Mouse (Mus musculus) heart, adult 9 months (tissue): ENCODE results near the gene Rangrf.
"Not testable (repeated sequence)": the region's sequence is repeated elsewhere in the genome, so short reads cannot be mapped to it uniquely, and the experiment has no call there.

Source experiments
- DNase-seq, 2 experiments: peaks; one replicate each; pipeline ENCODE4 v3.0.0; 2022; ENCODE audit warnings: low spot score in 2 of 2

Rangrf gene

GRCm38 (mm10) chr11:68979320-68979733, 4.3 kb upstream of the Rangrf start:
- DNase-seq = no peak

- no peak for DNase-seq
Observed at GRCm38 (mm10) chr11:68975601-68976000, 616 bp upstream of the Rangrf start.

- DNase-seq = no peak
Observed at GRCm38 (mm10) chr11:68974059-68974450, 930 bp downstream of the Rangrf start.

GRCm38 (mm10) chr11:68973250-68974058, 1.5 kb downstream of the Rangrf start:
- peak; percentile 91 for DNase-seq

- DNase-seq = peak in 1 of 2 experiments; percentile 44
Observed at GRCm38 (mm10) chr11:68970232-68970631, 4.8 kb downstream of the Rangrf start.

- DNase-seq = no peak
Observed at GRCm38 (mm10) chr11:68968752-68969151, 6.2 kb downstream of the Rangrf start.

GRCm38 (mm10) chr11:68967337-68968282, 7.4 kb downstream of the Rangrf start, which contains the start of gene Slc25a35:
TSS of gene Slc25a35 (plus strand) at chr11:68968131.
- DNase-seq = peak; percentile 92 to 94

GRCm38 (mm10) chr11:68966554-68966953, 8.4 kb downstream of the Rangrf start:
- no peak for DNase-seq

- peak in 1 of 2 experiments; percentile 65 for DNase-seq
Observed at GRCm38 (mm10) chr11:68965845-68966244, 9.1 kb downstream of the Rangrf start.

- no peak for DNase-seq
Observed at GRCm38 (mm10) chr11:68965050-68965449, 9.9 kb downstream of the Rangrf start.

GRCm38 (mm10) chr11:68963405-68963804, 11.6 kb downstream of the Rangrf start:
- DNase-seq = no peak

- DNase-seq = not testable (repeated sequence)
Observed at GRCm38 (mm10) chr11:68962159-68962558, 12.8 kb downstream of the Rangrf start.

GRCm38 (mm10) chr11:68961596-68961995, 13.4 kb downstream of the Rangrf start:
- no peak for DNase-seq

GRCm38 (mm10) chr11:68957971-68958370, 17.0 kb downstream of the Rangrf start:
- DNase-seq = no peak

- DNase-seq = peak in 1 of 2 experiments; percentile 55
Observed at GRCm38 (mm10) chr11:68957308-68957707, 17.7 kb downstream of the Rangrf start, which contains the start of gene Arhgef15. TSS of gene Arhgef15 (minus strand) at chr11:68957480.

- peak; percentile 48 to 71 for DNase-seq
Observed at GRCm38 (mm10) chr11:68956697-68957096, 18.3 kb downstream of the Rangrf start.

GRCm38 (mm10) chr11:68956107-68956506, 18.9 kb downstream of the Rangrf start:
- DNase-seq = peak; percentile 66 to 85

GRCm38 (mm10) chr11:68955473-68955872, 19.5 kb downstream of the Rangrf start:
- DNase-seq = no peak

- no peak for DNase-seq
Observed at GRCm38 (mm10) chr11:68954408-68954807, 20.6 kb downstream of the Rangrf start.

- DNase-seq = no peak
Observed at GRCm38 (mm10) chr11:68953903-68954302, 21.1 kb downstream of the Rangrf start.

GRCm38 (mm10) chr11:68947542-68947993, 27.4 kb downstream of the Rangrf start:
- DNase-seq = no peak

- no peak for DNase-seq
Observed at GRCm38 (mm10) chr11:68946806-68947440, 28.1 kb downstream of the Rangrf start.
